Mouse (Mus musculus): ENCODE data around the gene Aldh1l1. TPM values are rescaled to one million over a fixed set of nuclear protein-coding genes. Genes with fewer than 3 reads are reported as not detected.

Gene Aldh1l1
- polyA plus RNA-seq, 1 experiment from 2014 or later, result 2.1 TPM

GRCm38 (mm10) chr6:90462841-90463227 is 23.4 kb upstream of the Aldh1l1 start:
- Histone ChIP-seq H3K36me3 (no peaks in the 10 kb centered on the region), H3K4me3 (peak overlapping the region; percentile 56), H3K9ac (peak overlapping the region; percentile 52), H3K27ac (peak overlapping the region; percentile 11), H3K9me3 (no peaks in the 10 kb centered on the region), H3K27me3 (peaks cover 26% of the 10 kb centered on the region), H3K4me2 (peak overlapping the region; percentile 93), H3K4me1 (peaks cover 19% of the 10 kb centered on the region)
- under 1% methylated on average over 38 of the region's 38 CpGs for WGBS
- peak; percentile 12; the same call in 1 of the 2 replicates for ATAC-seq (ENCODE audit: borderline replicate concordance, extremely low read depth, low FRiP score, low TSS enrichment)

- ATAC-seq (ENCODE audit: borderline replicate concordance, extremely low read depth, low FRiP score, low TSS enrichment), result peak; percentile 92
- under 1% methylated on average over 31 of the region's 31 CpGs for WGBS
- Histone ChIP-seq H3K4me3 (peak overlapping the region; percentile 56), H3K9me3 (no peaks in the 10 kb centered on the region), H3K36me3 (no peaks in the 10 kb centered on the region), H3K4me1 (peaks cover 19% of the 10 kb centered on the region), H3K9ac (peak overlapping the region; percentile 52), H3K27ac (peak overlapping the region; percentile 70), H3K27me3 (peaks cover 26% of the 10 kb centered on the region), H3K4me2 (peak overlapping the region; percentile 93)
These were observed 22.9 kb upstream of the Aldh1l1 start for GRCm38 (mm10) chr6:90463228-90463862.

GRCm38 (mm10) chr6:90463890-90464421 is 22.3 kb upstream of the Aldh1l1 start:
- peak overlapping the region; percentile 52; the same call in 1 of the 2 replicates for H3K9ac ChIP-seq
- ATAC-seq (ENCODE audit: borderline replicate concordance, extremely low read depth, low FRiP score, low TSS enrichment), result no peak; the same call in 1 of the 2 replicates
- H3K36me3 ChIP-seq, result no peaks in the 10 kb centered on the region
- peak overlapping the region; percentile 56 for H3K4me3 ChIP-seq
- peaks cover 26% of the 10 kb centered on the region for H3K27me3 ChIP-seq
- peak overlapping the region; percentile 70 for H3K27ac ChIP-seq
- no peaks in the 10 kb centered on the region for H3K9me3 ChIP-seq
- H3K4me1 ChIP-seq, result peaks cover 19% of the 10 kb centered on the region
- peak overlapping the region; percentile 93 for H3K4me2 ChIP-seq
- WGBS, result 40% methylated on average over 7 of the region's 7 CpGs

- no peak for ATAC-seq (ENCODE audit: borderline replicate concordance, extremely low read depth, low FRiP score, low TSS enrichment)
These were observed 21.1 kb upstream of the Aldh1l1 start for GRCm38 (mm10) chr6:90465028-90465640.

GRCm38 (mm10) chr6:90466079-90466478 is 20.1 kb upstream of the Aldh1l1 start:
- no peak overlapping the region for H3K4me3 ChIP-seq
- 65% methylated on average over 10 of the region's 10 CpGs for WGBS
- H3K9me3 ChIP-seq, result no peaks in the 10 kb centered on the region
- ATAC-seq (ENCODE audit: borderline replicate concordance, extremely low read depth, low FRiP score, low TSS enrichment), result no peak
- peaks cover 25% of the 10 kb centered on the region for H3K4me1 ChIP-seq
- peaks cover 12% of the 10 kb centered on the region for H3K27me3 ChIP-seq
- H3K9ac ChIP-seq, result no peak overlapping the region
- peak overlapping the region; percentile 29; the same call in 1 of the 2 replicates for H3K27ac ChIP-seq
- peaks cover 2% of the 10 kb centered on the region; the same call in 1 of the 2 replicates for H3K36me3 ChIP-seq
- no peak overlapping the region for H3K4me2 ChIP-seq

More at GRCm38 (mm10) chr6:90465028-90465640, 21.1 kb upstream of the Aldh1l1 start:
- peaks cover 2% of the 10 kb centered on the region; the same call in 1 of the 2 replicates for H3K36me3 ChIP-seq
- peaks cover 22% of the 10 kb centered on the region for H3K27me3 ChIP-seq
- 89% methylated on average over 11 of the region's 11 CpGs for WGBS
- H3K27ac ChIP-seq, result no peak overlapping the region
- peaks cover 19% of the 10 kb centered on the region for H3K4me1 ChIP-seq
- no peak overlapping the region for H3K4me2 ChIP-seq
- no peak overlapping the region for H3K9ac ChIP-seq
- no peaks in the 10 kb centered on the region for H3K9me3 ChIP-seq
- no peak overlapping the region for H3K4me3 ChIP-seq

- Histone ChIP-seq H3K4me3 (no peak overlapping the region), H3K4me2 (no peak overlapping the region), H3K27me3 (peaks cover 4% of the 10 kb centered on the region; the same call in 1 of the 2 replicates), H3K36me3 (peaks cover 2% of the 10 kb centered on the region; the same call in 1 of the 2 replicates), H3K9me3 (no peaks in the 10 kb centered on the region), H3K27ac (no peak overlapping the region), H3K9ac (no peak overlapping the region), H3K4me1 (peaks cover 33% of the 10 kb centered on the region)
- 81% methylated on average over 12 of the region's 12 CpGs for WGBS
- ATAC-seq (ENCODE audit: borderline replicate concordance, extremely low read depth, low FRiP score, low TSS enrichment), result no peak
These were observed 19.3 kb upstream of the Aldh1l1 start for GRCm38 (mm10) chr6:90466847-90467410.

- no peak for ATAC-seq (ENCODE audit: borderline replicate concordance, extremely low read depth, low FRiP score, low TSS enrichment)
- Histone ChIP-seq H3K9ac (no peak overlapping the region), H3K4me2 (no peak overlapping the region)
These were observed 18.0 kb upstream of the Aldh1l1 start for GRCm38 (mm10) chr6:90468216-90468615.

GRCm38 (mm10) chr6:90469041-90469440 is 17.2 kb upstream of the Aldh1l1 start:
- ATAC-seq (ENCODE audit: borderline replicate concordance, extremely low read depth, low FRiP score, low TSS enrichment), result no peak
- Histone ChIP-seq H3K36me3 (peaks cover 2% of the 10 kb centered on the region; the same call in 1 of the 2 replicates), H3K4me1 (peaks cover 20% of the 10 kb centered on the region), H3K4me3 (no peak overlapping the region), H3K9me3 (no peaks in the 10 kb centered on the region), H3K9ac (no peak overlapping the region), H3K27ac (no peak overlapping the region), H3K27me3 (no peaks in the 10 kb centered on the region), H3K4me2 (no peak overlapping the region)
- 87% methylated on average over 6 of the region's 6 CpGs for WGBS

More at GRCm38 (mm10) chr6:90468216-90468615, 18.0 kb upstream of the Aldh1l1 start:
- no peak overlapping the region for H3K27ac ChIP-seq
- H3K4me1 ChIP-seq, result peaks cover 28% of the 10 kb centered on the region
- no peaks in the 10 kb centered on the region for H3K27me3 ChIP-seq
- no peak overlapping the region for H3K4me3 ChIP-seq
- peaks cover 2% of the 10 kb centered on the region; the same call in 1 of the 2 replicates for H3K36me3 ChIP-seq
- no peaks in the 10 kb centered on the region for H3K9me3 ChIP-seq
- 67% methylated on average over 1 of the region's 1 CpGs for WGBS

GRCm38 (mm10) chr6:90470255-90470654 is 16.0 kb upstream of the Aldh1l1 start:
- H3K9me3 ChIP-seq, result no peaks in the 10 kb centered on the region
- H3K9ac ChIP-seq, result no peak overlapping the region
- H3K27ac ChIP-seq, result no peak overlapping the region
- H3K4me1 ChIP-seq, result peaks cover 14% of the 10 kb centered on the region
- no peak for ATAC-seq (ENCODE audit: borderline replicate concordance, extremely low read depth, low FRiP score, low TSS enrichment)
- 77% methylated on average over 2 of the region's 2 CpGs for WGBS
- H3K4me3 ChIP-seq, result no peak overlapping the region
- peaks cover 2% of the 10 kb centered on the region; the same call in 1 of the 2 replicates for H3K36me3 ChIP-seq
- H3K4me2 ChIP-seq, result no peak overlapping the region
- no peaks in the 10 kb centered on the region for H3K27me3 ChIP-seq

- H3K27me3 ChIP-seq, result no peaks in the 10 kb centered on the region
- H3K4me3 ChIP-seq, result no peak overlapping the region
- peaks cover 2% of the 10 kb centered on the region; the same call in 1 of the 2 replicates for H3K36me3 ChIP-seq
- 34% methylated on average over 12 of the region's 12 CpGs for WGBS
- no peak overlapping the region for H3K4me2 ChIP-seq
- no peak overlapping the region for H3K9ac ChIP-seq
- no peak; the same call in 1 of the 2 replicates for ATAC-seq (ENCODE audit: borderline replicate concordance, extremely low read depth, low FRiP score, low TSS enrichment)
- H3K9me3 ChIP-seq, result no peaks in the 10 kb centered on the region
- H3K4me1 ChIP-seq, result peaks cover 14% of the 10 kb centered on the region
- H3K27ac ChIP-seq, result peak overlapping the region; percentile 91
These were observed 15.2 kb upstream of the Aldh1l1 start for GRCm38 (mm10) chr6:90470947-90471541.

GRCm38 (mm10) chr6:90472079-90472478 is 14.1 kb upstream of the Aldh1l1 start:
- Histone ChIP-seq H3K4me1 (peaks cover 21% of the 10 kb centered on the region), H3K36me3 (peaks cover 2% of the 10 kb centered on the region; the same call in 1 of the 2 replicates)
- 68% methylated on average over 4 of the region's 4 CpGs for WGBS

More at GRCm38 (mm10) chr6:90472079-90472478, 14.1 kb upstream of the Aldh1l1 start:
- Histone ChIP-seq H3K4me3 (no peak overlapping the region), H3K4me2 (no peak overlapping the region), H3K27ac (no peak overlapping the region), H3K27me3 (no peaks in the 10 kb centered on the region), H3K9ac (no peak overlapping the region), H3K9me3 (no peaks in the 10 kb centered on the region)
- no peak for ATAC-seq (ENCODE audit: borderline replicate concordance, extremely low read depth, low FRiP score, low TSS enrichment)

All from lung, embryonic 15.5 days (tissue).